Mouse (Mus musculus) kidney, embryonic 16.5 days (tissue): ENCODE results near the gene Borcs7. TPM values are rescaled to one million over a fixed set of nuclear protein-coding genes. Genes with fewer than 3 reads are reported as not detected.

Experiments used
- ATAC-seq: fragments of 200-750 bp; cut with Nextera tagmentation; 2 replicates; pipeline ENCODE4 v1.8.0; 2017; ENCODE audit warnings: moderate TSS enrichment; ENCODE audit not compliant: low FRiP score, low TSS enrichment
- H3K27ac ChIP-seq: fragments of 300-500 bp; sonication (generic); 2 replicates; pipeline ENCODE4 v1.5.1; 2014; ENCODE audit warnings: low read length
- H3K27me3 ChIP-seq: fragments of 300-500 bp; sonication (generic); 2 replicates; pipeline ENCODE4 v1.6.1; 2014; ENCODE audit warnings: low read length, control low read depth, mixed read lengths; ENCODE audit not compliant: insufficient read depth
- H3K36me3 ChIP-seq: fragments of 300-500 bp; sonication (generic); 2 replicates; pipeline ENCODE4 v1.6.1; 2014; ENCODE audit warnings: low read length, control low read depth, mixed read lengths; ENCODE audit not compliant: insufficient read depth
- H3K4me1 ChIP-seq: fragments of 300-500 bp; sonication (generic); 2 replicates; pipeline ENCODE4 v1.6.1; 2014; ENCODE audit warnings: low read length, control low read depth, mixed read lengths; ENCODE audit not compliant: insufficient read depth
- H3K4me2 ChIP-seq: fragments of 300-500 bp; sonication (generic); replicated peaks from 2 replicates; pipeline ENCODE4 v1.6.1; 2014; ENCODE audit warnings: low read depth, low read length
- H3K4me3 ChIP-seq: fragments of 300-500 bp; sonication (generic); 2 replicates; pipeline ENCODE4 v1.5.1; 2014; ENCODE audit warnings: mild to moderate bottlenecking, low read length
- H3K9ac ChIP-seq: fragments of 300-500 bp; sonication (generic); replicated peaks from 2 replicates; pipeline ENCODE4 v1.6.1; 2014; ENCODE audit warnings: low read length
- H3K9me3 ChIP-seq: fragments of 300-500 bp; sonication (generic); 2 replicates; pipeline ENCODE4 v1.6.1; 2016; ENCODE audit warnings: low read length, control low read depth
- WGBS: fragments of 180-500 bp; shearing (Covaris S2); extraction: QIAGEN DNeasy Blood & Tissue Kit; methylation state at CpG from one replicate; pipeline ENCODE4 v1.1.7; 2014; 5-methylcytosine and 5-hydroxymethylcytosine counted together
- polyA plus RNA-seq: library from polyadenylated mRNA; unstranded; fragments of >200 nt; fragmentation: Nextera tagmentation; extraction: Ambion mirVana; gene quantifications from 2 replicates; pipeline ENCODE4 v1.2.1, GENCODE M21; 2015

Gene Borcs7
- polyA plus RNA-seq, 1 experiment from 2014 or later = 15.6 TPM

DNA sequence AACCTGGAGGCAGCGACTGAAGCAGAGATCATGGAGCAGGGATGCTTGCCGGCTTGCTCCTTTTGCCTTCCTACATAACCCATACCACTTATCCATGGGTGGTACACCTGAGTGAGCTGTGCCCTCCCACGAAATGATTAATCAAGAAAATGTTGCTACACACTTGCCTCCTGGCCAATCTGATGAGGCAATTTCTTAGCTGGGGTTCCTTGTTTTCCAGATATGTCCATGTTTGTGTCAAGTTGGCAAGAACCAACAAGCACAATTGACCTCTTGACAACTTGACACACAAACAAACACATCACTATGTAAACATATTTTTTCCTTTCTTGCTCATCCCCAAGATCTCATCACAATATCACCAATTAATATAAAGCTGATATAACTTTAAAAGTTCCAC lies 14.1 kb upstream of the Borcs7 start:
- no peaks in the 10 kb centered on the region for H3K9me3 ChIP-seq
- no peaks in the 10 kb centered on the region for H3K27me3 ChIP-seq
- no peak for ATAC-seq
- H3K9ac ChIP-seq = no peak overlapping the region
- H3K4me3 ChIP-seq = no peak overlapping the region
- H3K36me3 ChIP-seq = no peaks in the 10 kb centered on the region
- no peak overlapping the region for H3K4me2 ChIP-seq
- no peaks in the 10 kb centered on the region for H3K4me1 ChIP-seq
- H3K27ac ChIP-seq = no peak overlapping the region
- WGBS = 51% methylated on average over 3 of the region's 3 CpGs

- no peak overlapping the region for H3K4me3 ChIP-seq
- H3K4me2 ChIP-seq = no peak overlapping the region
- H3K4me1 ChIP-seq = no peaks in the 10 kb centered on the region
- WGBS = 53% methylated on average over 12 of the region's 12 CpGs
- H3K27ac ChIP-seq = no peak overlapping the region
- ATAC-seq = no peak
- no peaks in the 10 kb centered on the region for H3K36me3 ChIP-seq
- no peak overlapping the region for H3K9ac ChIP-seq
- H3K9me3 ChIP-seq = no peaks in the 10 kb centered on the region
- no peaks in the 10 kb centered on the region for H3K27me3 ChIP-seq
Measured at GRCm38 (mm10) chr19:46679720-46680383, 9.9 kb upstream of the Borcs7 start.

GRCm38 (mm10) chr19:46690387-46690786 lies 681 bp downstream of the Borcs7 start:
- H3K27me3 ChIP-seq = no peaks in the 10 kb centered on the region
- H3K36me3 ChIP-seq = no peaks in the 10 kb centered on the region
- ATAC-seq = 0 out of 2 replicates have a peak, but pooled peaks have one; percentile 10
- H3K4me3 ChIP-seq = peak overlapping the region; percentile 64
- H3K9ac ChIP-seq = peak overlapping the region; percentile 80
- 78% methylated on average over 11 of the region's 11 CpGs for WGBS
- H3K27ac ChIP-seq = no peak overlapping the region
- H3K4me2 ChIP-seq = peak overlapping the region; percentile 64
- no peaks in the 10 kb centered on the region for H3K9me3 ChIP-seq
- peaks cover 8% of the 10 kb centered on the region for H3K4me1 ChIP-seq

- WGBS = 75% methylated on average over 2 of the region's 2 CpGs
- H3K9ac ChIP-seq = no peak overlapping the region
- no peak overlapping the region for H3K4me3 ChIP-seq
- no peak overlapping the region for H3K27ac ChIP-seq
- H3K27me3 ChIP-seq = no peaks in the 10 kb centered on the region
- H3K9me3 ChIP-seq = no peaks in the 10 kb centered on the region
- ATAC-seq = no peak
- H3K4me2 ChIP-seq = no peak overlapping the region
- H3K4me1 ChIP-seq = peaks cover 8% of the 10 kb centered on the region
- peaks cover 3% of the 10 kb centered on the region; the same call in 1 of the 2 replicates for H3K36me3 ChIP-seq
Measured at GRCm38 (mm10) chr19:46691078-46691477, 1.4 kb downstream of the Borcs7 start.

- no peaks in the 10 kb centered on the region for H3K9me3 ChIP-seq
- H3K27ac ChIP-seq = no peak overlapping the region
- H3K36me3 ChIP-seq = peaks cover 3% of the 10 kb centered on the region; the same call in 1 of the 2 replicates
- H3K4me2 ChIP-seq = no peak overlapping the region
- H3K4me3 ChIP-seq = no peak overlapping the region
- WGBS = 92% methylated on average over 4 of the region's 4 CpGs
- ATAC-seq = no peak
- no peak overlapping the region for H3K9ac ChIP-seq
- peaks cover 14% of the 10 kb centered on the region for H3K4me1 ChIP-seq
- H3K27me3 ChIP-seq = no peaks in the 10 kb centered on the region
Measured at GRCm38 (mm10) chr19:46693146-46693545, 3.4 kb downstream of the Borcs7 start.

DNA sequence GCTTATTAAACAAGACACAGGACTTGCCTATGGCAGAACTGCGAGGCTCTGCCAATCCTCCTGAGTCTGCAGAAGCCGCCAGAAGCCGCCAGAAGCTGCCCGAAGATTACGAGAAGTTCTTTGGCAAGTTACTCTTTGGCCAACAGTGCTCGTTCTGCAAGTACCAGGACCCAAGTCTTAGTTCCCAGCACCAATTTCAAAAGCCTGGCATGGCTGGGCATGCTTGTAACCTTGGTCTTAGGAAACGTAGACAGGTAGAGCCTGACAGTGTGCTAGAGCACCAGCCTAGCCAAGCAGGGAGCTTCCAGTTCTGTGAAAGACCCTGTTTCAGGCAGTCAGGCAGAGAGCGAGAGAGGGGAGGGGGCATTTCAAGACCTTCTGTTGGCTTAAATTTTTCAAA lies 6.8 kb downstream of the Borcs7 start:
- H3K4me2 ChIP-seq = no peak overlapping the region
- H3K4me1 ChIP-seq = peaks cover 8% of the 10 kb centered on the region; the same call in 1 of the 2 replicates
- peaks cover 7% of the 10 kb centered on the region; the same call in 1 of the 2 replicates for H3K36me3 ChIP-seq
- no peak overlapping the region for H3K4me3 ChIP-seq
- no peaks in the 10 kb centered on the region for H3K9me3 ChIP-seq
- no peak overlapping the region for H3K27ac ChIP-seq
- H3K27me3 ChIP-seq = no peaks in the 10 kb centered on the region
- no peak overlapping the region for H3K9ac ChIP-seq
- 93% methylated on average over 8 of the region's 8 CpGs for WGBS
- no peak for ATAC-seq

- no peak overlapping the region for H3K4me2 ChIP-seq
- peaks cover 7% of the 10 kb centered on the region; the same call in 1 of the 2 replicates for H3K36me3 ChIP-seq
- no peak overlapping the region for H3K27ac ChIP-seq
- H3K9ac ChIP-seq = no peak overlapping the region
- no peak for ATAC-seq
- H3K4me1 ChIP-seq = peaks cover 8% of the 10 kb centered on the region; the same call in 1 of the 2 replicates
- WGBS = 90% methylated on average over 7 of the region's 7 CpGs
- H3K9me3 ChIP-seq = no peaks in the 10 kb centered on the region
- H3K27me3 ChIP-seq = no peaks in the 10 kb centered on the region
- H3K4me3 ChIP-seq = no peak overlapping the region
Measured at GRCm38 (mm10) chr19:46696943-46697342, 7.2 kb downstream of the Borcs7 start.

GRCm38 (mm10) chr19:46697840-46698517 lies 8.3 kb downstream of the Borcs7 start:
- 47% methylated on average over 19 of the region's 19 CpGs for WGBS
- Histone ChIP-seq H3K27ac (0 out of 2 replicates have a peak overlapping the region, but pooled peaks have one; percentile 29), H3K4me2 (no peak overlapping the region), H3K4me1 (peaks cover 8% of the 10 kb centered on the region; the same call in 1 of the 2 replicates), H3K36me3 (peaks cover 7% of the 10 kb centered on the region; the same call in 1 of the 2 replicates), H3K9me3 (no peaks in the 10 kb centered on the region), H3K9ac (0 out of 2 replicates have a peak overlapping the region, but pooled peaks have one; percentile 35), H3K27me3 (no peaks in the 10 kb centered on the region), H3K4me3 (no peak overlapping the region)
- peak; percentile 42; the same call in 1 of the 2 replicates for ATAC-seq

GRCm38 (mm10) chr19:46699011-46699481 lies 9.3 kb downstream of the Borcs7 start:
- no peak overlapping the region for H3K9ac ChIP-seq
- H3K27me3 ChIP-seq = no peaks in the 10 kb centered on the region; the same call in 1 of the 2 replicates
- no peaks in the 10 kb centered on the region for H3K9me3 ChIP-seq
- H3K4me1 ChIP-seq = peaks cover 8% of the 10 kb centered on the region; the same call in 1 of the 2 replicates
- no peak for ATAC-seq
- WGBS = 80% methylated on average over 10 of the region's 10 CpGs
- peaks cover 7% of the 10 kb centered on the region; the same call in 1 of the 2 replicates for H3K36me3 ChIP-seq
- no peak overlapping the region for H3K4me3 ChIP-seq
- H3K4me2 ChIP-seq = no peak overlapping the region
- H3K27ac ChIP-seq = no peak overlapping the region
